Mouse (Mus musculus): ENCODE measurements around the gene Cacng2. TPM values are rescaled to one million over a fixed set of nuclear protein-coding genes. Genes with fewer than 3 reads are reported as not detected.

Cacng2 gene
- polyA plus RNA-seq, 1 experiment from 2014 or later = 6.9 TPM

GRCm38 (mm10) chr15:78078206-78078605, 41.6 kb downstream of the Cacng2 start:
- ATAC-seq = no peak
- no peak overlapping the region for H3K9ac ChIP-seq (replicated peaks; ENCODE audit: low read depth, low read length)
- H3K9me3 ChIP-seq (ENCODE audit: control insufficient read depth, low read length) = no peaks in the 10 kb centered on the region
- no peak overlapping the region for H3K4me2 ChIP-seq (ENCODE audit: low read length)
- 60% methylated on average over 5 of the region's 5 CpGs for WGBS
- no peak overlapping the region for H3K4me3 ChIP-seq (replicated peaks; ENCODE audit: low read length)
- H3K36me3 ChIP-seq (ENCODE audit: control insufficient read depth, insufficient read depth) = no peaks in the 10 kb centered on the region
- H3K27me3 ChIP-seq (replicated peaks; ENCODE audit: control insufficient read depth, insufficient read depth, low read length) = no peaks in the 10 kb centered on the region
- H3K27ac ChIP-seq (ENCODE audit: low read length) = no peak overlapping the region
- H3K4me1 ChIP-seq (replicated peaks; ENCODE audit: control insufficient read depth, insufficient read depth, low read length) = peaks cover 14% of the 10 kb centered on the region

- H3K27ac ChIP-seq (ENCODE audit: low read length) = no peak overlapping the region
- no peaks in the 10 kb centered on the region for H3K9me3 ChIP-seq (ENCODE audit: control insufficient read depth, low read length)
- no peak overlapping the region for H3K4me2 ChIP-seq (ENCODE audit: low read length)
- no peak for ATAC-seq
- no peaks in the 10 kb centered on the region for H3K27me3 ChIP-seq (replicated peaks; ENCODE audit: control insufficient read depth, insufficient read depth, low read length)
- no peaks in the 10 kb centered on the region for H3K36me3 ChIP-seq (ENCODE audit: control insufficient read depth, insufficient read depth)
- 33% methylated on average over 3 of the region's 3 CpGs for WGBS
- H3K4me1 ChIP-seq (replicated peaks; ENCODE audit: control insufficient read depth, insufficient read depth, low read length) = peaks cover 9% of the 10 kb centered on the region
- no peak overlapping the region for H3K9ac ChIP-seq (replicated peaks; ENCODE audit: low read depth, low read length)
- no peak overlapping the region for H3K4me3 ChIP-seq (replicated peaks; ENCODE audit: low read length)
Observed at GRCm38 (mm10) chr15:78075921-78076320, 43.9 kb downstream of the Cacng2 start.

GRCm38 (mm10) chr15:78073109-78073508, 46.7 kb downstream of the Cacng2 start:
- no peak for ATAC-seq
- Histone ChIP-seq H3K27ac (ENCODE audit: low read length) (no peak overlapping the region), H3K4me3 (replicated peaks; ENCODE audit: low read length) (no peak overlapping the region), H3K36me3 (ENCODE audit: control insufficient read depth, insufficient read depth) (no peaks in the 10 kb centered on the region), H3K9me3 (ENCODE audit: control insufficient read depth, low read length) (no peaks in the 10 kb centered on the region), H3K4me2 (ENCODE audit: low read length) (no peak overlapping the region), H3K9ac (replicated peaks; ENCODE audit: low read depth, low read length) (no peak overlapping the region), H3K27me3 (replicated peaks; ENCODE audit: control insufficient read depth, insufficient read depth, low read length) (no peaks in the 10 kb centered on the region), H3K4me1 (replicated peaks; ENCODE audit: control insufficient read depth, insufficient read depth, low read length) (no peaks in the 10 kb centered on the region)
- 68% methylated on average over 7 of the region's 7 CpGs for WGBS

GRCm38 (mm10) chr15:78066475-78066874, 53.4 kb downstream of the Cacng2 start:
- no peaks in the 10 kb centered on the region for H3K9me3 ChIP-seq (ENCODE audit: control insufficient read depth, low read length)
- H3K4me3 ChIP-seq (replicated peaks; ENCODE audit: low read length) = no peak overlapping the region
- WGBS = 3% methylated on average over 5 of the region's 5 CpGs
- H3K27me3 ChIP-seq (replicated peaks; ENCODE audit: control insufficient read depth, insufficient read depth, low read length) = 0 out of 2 replicates have a peak, but pooled peaks cover 2% of the 10 kb centered on the region
- no peaks in the 10 kb centered on the region for H3K4me1 ChIP-seq (replicated peaks; ENCODE audit: control insufficient read depth, insufficient read depth, low read length)
- no peak overlapping the region for H3K9ac ChIP-seq (replicated peaks; ENCODE audit: low read depth, low read length)
- no peak for ATAC-seq
- H3K36me3 ChIP-seq (ENCODE audit: control insufficient read depth, insufficient read depth) = no peaks in the 10 kb centered on the region
- H3K4me2 ChIP-seq (ENCODE audit: low read length) = no peak overlapping the region
- no peak overlapping the region for H3K27ac ChIP-seq (ENCODE audit: low read length)

GRCm38 (mm10) chr15:78065541-78065940, 54.3 kb downstream of the Cacng2 start:
- no peak overlapping the region for H3K27ac ChIP-seq (ENCODE audit: low read length)
- no peak for ATAC-seq
- no peaks in the 10 kb centered on the region for H3K4me1 ChIP-seq (replicated peaks; ENCODE audit: control insufficient read depth, insufficient read depth, low read length)
- H3K9me3 ChIP-seq (ENCODE audit: control insufficient read depth, low read length) = no peaks in the 10 kb centered on the region
- H3K36me3 ChIP-seq (ENCODE audit: control insufficient read depth, insufficient read depth) = no peaks in the 10 kb centered on the region
- H3K27me3 ChIP-seq (replicated peaks; ENCODE audit: control insufficient read depth, insufficient read depth, low read length) = 0 out of 2 replicates have a peak, but pooled peaks cover 2% of the 10 kb centered on the region
- WGBS = 20% methylated on average over 5 of the region's 5 CpGs
- no peak overlapping the region for H3K4me2 ChIP-seq (ENCODE audit: low read length)
- no peak overlapping the region for H3K4me3 ChIP-seq (replicated peaks; ENCODE audit: low read length)
- H3K9ac ChIP-seq (replicated peaks; ENCODE audit: low read depth, low read length) = no peak overlapping the region

GRCm38 (mm10) chr15:78064340-78064739, 55.5 kb downstream of the Cacng2 start:
- no peak for ATAC-seq
- Histone ChIP-seq H3K9me3 (ENCODE audit: control insufficient read depth, low read length) (no peaks in the 10 kb centered on the region), H3K36me3 (ENCODE audit: control insufficient read depth, insufficient read depth) (no peaks in the 10 kb centered on the region), H3K27me3 (replicated peaks; ENCODE audit: control insufficient read depth, insufficient read depth, low read length) (0 out of 2 replicates have a peak, but pooled peaks cover 2% of the 10 kb centered on the region), H3K9ac (replicated peaks; ENCODE audit: low read depth, low read length) (no peak overlapping the region), H3K27ac (ENCODE audit: low read length) (no peak overlapping the region), H3K4me2 (ENCODE audit: low read length) (no peak overlapping the region), H3K4me3 (replicated peaks; ENCODE audit: low read length) (no peak overlapping the region), H3K4me1 (replicated peaks; ENCODE audit: control insufficient read depth, insufficient read depth, low read length) (no peaks in the 10 kb centered on the region)
- 41% methylated on average over 6 of the region's 6 CpGs for WGBS

GRCm38 (mm10) chr15:78062467-78062866, 57.4 kb downstream of the Cacng2 start:
- 0 out of 2 replicates have a peak, but pooled peaks cover 2% of the 10 kb centered on the region for H3K27me3 ChIP-seq (replicated peaks; ENCODE audit: control insufficient read depth, insufficient read depth, low read length)
- 75% methylated on average over 14 of the region's 14 CpGs for WGBS
- no peaks in the 10 kb centered on the region for H3K4me1 ChIP-seq (replicated peaks; ENCODE audit: control insufficient read depth, insufficient read depth, low read length)
- H3K4me2 ChIP-seq (ENCODE audit: low read length) = no peak overlapping the region
- no peak overlapping the region for H3K4me3 ChIP-seq (replicated peaks; ENCODE audit: low read length)
- no peak for ATAC-seq
- H3K9ac ChIP-seq (replicated peaks; ENCODE audit: low read depth, low read length) = no peak overlapping the region
- no peaks in the 10 kb centered on the region for H3K36me3 ChIP-seq (ENCODE audit: control insufficient read depth, insufficient read depth)
- no peaks in the 10 kb centered on the region for H3K9me3 ChIP-seq (ENCODE audit: control insufficient read depth, low read length)
- no peak overlapping the region for H3K27ac ChIP-seq (ENCODE audit: low read length)

- no peaks in the 10 kb centered on the region for H3K27me3 ChIP-seq (replicated peaks; ENCODE audit: control insufficient read depth, insufficient read depth, low read length)
- WGBS = 79% methylated on average over 1 of the region's 1 CpGs
- no peak overlapping the region for H3K4me2 ChIP-seq (ENCODE audit: low read length)
- no peak overlapping the region for H3K9ac ChIP-seq (replicated peaks; ENCODE audit: low read depth, low read length)
- no peaks in the 10 kb centered on the region for H3K36me3 ChIP-seq (ENCODE audit: control insufficient read depth, insufficient read depth)
- no peak overlapping the region for H3K4me3 ChIP-seq (replicated peaks; ENCODE audit: low read length)
- ATAC-seq = no peak
- no peak overlapping the region for H3K27ac ChIP-seq (ENCODE audit: low read length)
- no peaks in the 10 kb centered on the region for H3K9me3 ChIP-seq (ENCODE audit: control insufficient read depth, low read length)
- H3K4me1 ChIP-seq (replicated peaks; ENCODE audit: control insufficient read depth, insufficient read depth, low read length) = no peaks in the 10 kb centered on the region
Observed at GRCm38 (mm10) chr15:78056930-78057329, 62.9 kb downstream of the Cacng2 start.

- Histone ChIP-seq H3K9ac (replicated peaks; ENCODE audit: low read depth, low read length) (no peak overlapping the region), H3K9me3 (ENCODE audit: control insufficient read depth, low read length) (no peaks in the 10 kb centered on the region), H3K4me3 (replicated peaks; ENCODE audit: low read length) (no peak overlapping the region), H3K27ac (ENCODE audit: low read length) (no peak overlapping the region), H3K4me1 (replicated peaks; ENCODE audit: control insufficient read depth, insufficient read depth, low read length) (no peaks in the 10 kb centered on the region), H3K27me3 (replicated peaks; ENCODE audit: control insufficient read depth, insufficient read depth, low read length) (0 out of 2 replicates have a peak, but pooled peaks cover 2% of the 10 kb centered on the region), H3K36me3 (ENCODE audit: control insufficient read depth, insufficient read depth) (no peaks in the 10 kb centered on the region), H3K4me2 (ENCODE audit: low read length) (no peak overlapping the region)
- WGBS = 91% methylated on average over 10 of the region's 10 CpGs
- ATAC-seq = no peak
Observed at GRCm38 (mm10) chr15:78050682-78051081, 69.1 kb downstream of the Cacng2 start.

- Histone ChIP-seq H3K4me3 (replicated peaks; ENCODE audit: low read length) (no peak overlapping the region), H3K9me3 (ENCODE audit: control insufficient read depth, low read length) (no peaks in the 10 kb centered on the region), H3K4me2 (ENCODE audit: low read length) (no peak overlapping the region), H3K27me3 (replicated peaks; ENCODE audit: control insufficient read depth, insufficient read depth, low read length) (0 out of 2 replicates have a peak, but pooled peaks cover 2% of the 10 kb centered on the region), H3K27ac (ENCODE audit: low read length) (no peak overlapping the region), H3K36me3 (ENCODE audit: control insufficient read depth, insufficient read depth) (no peaks in the 10 kb centered on the region), H3K4me1 (replicated peaks; ENCODE audit: control insufficient read depth, insufficient read depth, low read length) (no peaks in the 10 kb centered on the region), H3K9ac (replicated peaks; ENCODE audit: low read depth, low read length) (no peak overlapping the region)
- ATAC-seq = no peak
- WGBS = 78% methylated on average over 2 of the region's 2 CpGs
Observed at GRCm38 (mm10) chr15:78049933-78050332, 69.9 kb downstream of the Cacng2 start.
